8 mouse cellular contexts compared by ENCODE assay signal in the genomic region with DNA sequence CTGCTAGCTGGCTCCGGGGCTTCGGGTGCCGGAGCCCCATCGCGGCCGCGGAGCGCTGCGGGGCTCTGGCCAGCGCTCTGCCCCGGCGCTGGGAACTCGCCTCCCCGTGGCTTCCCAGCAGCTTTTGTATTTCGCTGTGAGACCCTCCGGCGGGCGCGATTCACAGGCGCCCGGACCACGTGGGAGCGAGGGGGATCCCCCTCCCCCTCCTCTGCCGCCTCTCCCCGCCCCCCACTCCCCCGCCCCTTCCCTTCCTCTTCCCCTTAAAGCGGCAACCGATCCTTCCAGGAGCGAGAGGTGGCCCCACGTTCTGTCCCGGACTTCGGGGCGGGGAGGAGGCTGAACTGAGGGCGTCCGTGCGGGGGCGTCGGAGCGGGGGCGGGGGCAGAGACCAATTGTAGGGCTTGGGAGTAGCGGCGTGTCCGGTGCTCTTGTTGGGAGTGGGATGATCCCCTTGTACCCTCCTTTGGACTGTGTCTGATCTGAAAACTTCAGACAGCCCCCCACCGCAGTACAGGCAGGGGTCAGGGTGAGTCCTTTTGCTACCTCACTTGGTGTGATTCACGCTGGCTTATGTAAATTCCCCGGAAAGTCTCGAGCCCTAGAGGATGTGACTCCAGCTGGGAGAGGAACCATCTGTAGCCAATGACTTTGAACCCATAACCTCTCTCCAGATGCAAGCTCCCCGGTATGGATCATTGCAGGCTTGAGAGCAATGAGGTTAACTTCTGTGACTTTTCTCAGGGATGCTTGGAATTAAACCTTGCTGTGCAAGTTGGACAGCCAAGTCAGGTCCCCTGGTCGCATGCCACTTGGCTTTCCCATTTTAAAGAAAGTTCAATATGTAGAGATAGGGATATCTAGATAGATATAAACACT. TPM values are rescaled to one million over a fixed set of nuclear protein-coding genes. Genes with fewer than 3 reads are reported as not detected.
DNase-seq lines count a peak whose midpoint lies in the region; ATAC-seq lines count a peak whose summit lies in the region.

A gene (minus strand): TSS at position 829 of the 879 bp plus-strand sequence.

- peaks cover 17% of the 10 kb centered on the region for H3K4me1 ChIP-seq in intestine, embryonic 15.5 days (replicated peaks)
- peaks cover 44% of the 10 kb centered on the region for H3K4me1 ChIP-seq in limb, embryonic 10.5 days
- H3K4me1 ChIP-seq in midbrain, embryonic 15.5 days: peaks cover 26% of the 10 kb centered on the region

- 0 out of 2 replicates have a peak, but pooled peaks have one; percentile 8 for ATAC-seq in granulocyte monocyte progenitor cell, adult 5-6 weeks (replicated peaks; ENCODE audit: poor library complexity, severe bottlenecking)
- ATAC-seq in intestine, embryonic 15.5 days: peak; percentile 73
- ATAC-seq in midbrain, embryonic 15.5 days (replicated peaks): peak; percentile 86

- under 1% methylated on average over 48 of the region's 49 CpGs for WGBS in intestine, embryonic 15.5 days
- WGBS in limb, embryonic 10.5 days: under 1% methylated on average over 47 of the region's 49 CpGs
- WGBS in midbrain, embryonic 15.5 days: under 1% methylated on average over 45 of the region's 49 CpGs

- no peaks in the 10 kb centered on the region for H3K36me3 ChIP-seq in intestine, embryonic 15.5 days
- 0 out of 2 replicates have a peak, but pooled peaks cover 2% of the 10 kb centered on the region for H3K36me3 ChIP-seq in limb, embryonic 10.5 days
- H3K36me3 ChIP-seq in midbrain, embryonic 15.5 days (replicated peaks): no peaks in the 10 kb centered on the region

- no peaks in the 10 kb centered on the region for H3K27me3 ChIP-seq in intestine, embryonic 15.5 days (replicated peaks)
- H3K27me3 ChIP-seq in limb, embryonic 10.5 days (ENCODE audit: low read depth, poor library complexity, severe bottlenecking): 0 out of 2 replicates have a peak, but pooled peaks cover 10% of the 10 kb centered on the region
- 0 out of 2 replicates have a peak, but pooled peaks cover 2% of the 10 kb centered on the region for H3K27me3 ChIP-seq in midbrain, embryonic 15.5 days (replicated peaks)

- H3K4me2 ChIP-seq in intestine, embryonic 15.5 days (replicated peaks): peak within 1 kb of the TSS; percentile 100
- H3K4me2 ChIP-seq in midbrain, embryonic 15.5 days: peak within 1 kb of the TSS; percentile 87

- no peaks in the 10 kb centered on the region for H3K9me3 ChIP-seq in intestine, embryonic 15.5 days
- no peaks in the 10 kb centered on the region for H3K9me3 ChIP-seq in limb, embryonic 10.5 days (replicated peaks)
- no peaks in the 10 kb centered on the region for H3K9me3 ChIP-seq in midbrain, embryonic 15.5 days

- DNase-seq in urinary bladder, postnatal 36 days (ENCODE audit: low spot score in 2 of 2): peak; percentile 16 to 35
- no peak for DNase-seq in urinary bladder, adult 18-20 months (ENCODE audit: low spot score in 2 of 2)
- peak; percentile 93 for DNase-seq in embryo, embryonic 10.5 days (ENCODE audit: low spot score)
- DNase-seq in limb, embryonic 10.5 days (ENCODE audit: low spot score): peak; percentile 91
- peak; percentile 38 for DNase-seq in thymus, postnatal 25 days

- H3K9ac ChIP-seq in intestine, embryonic 15.5 days: peak within 1 kb of the TSS; percentile 74
- peak within 1 kb of the TSS; percentile 81 for H3K9ac ChIP-seq in midbrain, embryonic 15.5 days

- H3K4me3 ChIP-seq in intestine, embryonic 15.5 days (replicated peaks): peak within 1 kb of the TSS; percentile 76
- H3K4me3 ChIP-seq in limb, embryonic 10.5 days: peak within 1 kb of the TSS; percentile 82
- H3K4me3 ChIP-seq in midbrain, embryonic 15.5 days: peak within 1 kb of the TSS; percentile 65

- peak within 1 kb of the TSS; percentile 84 for H3K27ac ChIP-seq in intestine, embryonic 15.5 days
- peak within 1 kb of the TSS; percentile 97 for H3K27ac ChIP-seq in limb, embryonic 10.5 days
- peak within 1 kb of the TSS; percentile 94 for H3K27ac ChIP-seq in midbrain, embryonic 15.5 days

RNA-seq across cellular contexts. Expression of the gene that starts here (rescaled TPM):
- total RNA-seq in granulocyte monocyte progenitor cell, adult 5-6 weeks (2014; fragmentation: Nextera tagmentation): not detected in 2 replicates
- 0.41 TPM in 1 of 2 replicates, not detected in the other for total RNA-seq in granulocyte monocyte progenitor cell, adult 5-6 weeks (2017)
- 6.7 and 7.8 TPM in 2 replicates for polyA plus RNA-seq in intestine, embryonic 15.5 days (2015; fragmentation: Nextera tagmentation; extraction: Ambion mirVana)
- 16.0 and 16.4 TPM in 2 replicates for polyA plus RNA-seq in limb, embryonic 10.5 days (2016; fragmentation: Nextera tagmentation; extraction: Ambion mirVana)
- polyA plus RNA-seq in midbrain, embryonic 15.5 days (2015; fragmentation: Nextera tagmentation; extraction: Ambion mirVana): 35.5 and 37.9 TPM in 2 replicates

Comparison
In these comparisons a context has a peak if more than half of its experiments do, and no peak if none do; other contexts are left out.
1. DNase-seq: peak in urinary bladder, postnatal 36 days (2 of 2), embryo, embryonic 10.5 days (single experiment), limb, embryonic 10.5 days (single experiment) and thymus, postnatal 25 days (single experiment); none in urinary bladder, adult 18-20 months (0 of 2).
2. Peak in ATAC-seq in granulocyte monocyte progenitor cell, adult 5-6 weeks; RNA of the gene not detected or under 1 TPM.
3. ATAC-seq: peak in every context shown above with its lines; median percentile 86 in midbrain, embryonic 15.5 days; 73 in intestine, embryonic 15.5 days; 8 in granulocyte monocyte progenitor cell, adult 5-6 weeks.
4. Peak in every context shown above with its lines, with median percentiles within 50 percentile points of each other: H3K27ac ChIP-seq and H3K4me3 ChIP-seq.